Mouse (Mus musculus) embryonic fibroblast, embryonic 13.5 days (primary cell): ENCODE data around the gene Zmat5.

Experiments
- CTCF ChIP-seq: IDR thresholded peaks from 2 replicates; pipeline ENCODE4 v1.5.1; 2011; ENCODE audit warnings: mild to moderate bottlenecking, control low read depth, low read length, moderate library complexity, borderline replicate concordance; ENCODE audit not compliant: insufficient read depth
- POLR2A ChIP-seq: IDR thresholded peaks from 2 replicates; pipeline ENCODE4 v1.6.1; 2011; ENCODE audit warnings: low read depth, mild to moderate bottlenecking, control low read depth, low read length, moderate library complexity

- TF ChIP-seq CTCF (no peak), POLR2A (no peak)
Observed at GRCm38 (mm10) chr11:4744691-4745090, 40.2 kb downstream of the Zmat5 start.
